Mouse (Mus musculus): ENCODE data around the gene Abcb9.

- no peak for TF ChIP-seq EP300 (IDR thresholded peaks at IDR 0.05; ENCODE audit: low read depth)
- no peak for TF ChIP-seq CTCF (IDR thresholded peaks at IDR 0.05; ENCODE audit: low read depth)
Observed at GRCm38 (mm10) chr5:124014180-124014579, 81.4 kb downstream of the Abcb9 start.
